Mouse (Mus musculus) kidney, embryonic 14.5 days (tissue): ENCODE results near the gene Hist2h3b. TPM values are rescaled to one million over a fixed set of nuclear protein-coding genes. Genes with fewer than 3 reads are reported as not detected.
"Not testable (repeated sequence)": the region's sequence is repeated elsewhere in the genome, so short reads cannot be mapped to it uniquely, and the experiment has no call there.

ENCODE experiments used
- ATAC-seq: fragments of 200-750 bp; cut with Nextera tagmentation; 2 replicates; pipeline ENCODE4 v1.8.0; 2017; ENCODE audit warnings: moderate number of reproducible peaks, mild to moderate bottlenecking, moderate TSS enrichment, moderate library complexity; ENCODE audit not compliant: low FRiP score, low TSS enrichment
- H3K27ac ChIP-seq: fragments of 300-500 bp; sonication (generic); 2 replicates; pipeline ENCODE4 v1.5.1; 2014; ENCODE audit warnings: low read depth, mild to moderate bottlenecking, low read length, moderate library complexity, mixed read lengths
- H3K27me3 ChIP-seq: fragments of 300-500 bp; sonication (generic); 2 replicates; pipeline ENCODE4 v1.6.1; 2014; ENCODE audit warnings: mild to moderate bottlenecking, low read length; ENCODE audit not compliant: control insufficient read depth, insufficient read depth
- H3K36me3 ChIP-seq: fragments of 300-500 bp; sonication (generic); 2 replicates; pipeline ENCODE4 v1.6.1; 2014; ENCODE audit warnings: low read length, mixed read lengths; ENCODE audit not compliant: control insufficient read depth, insufficient read depth
- H3K4me1 ChIP-seq: fragments of 300-500 bp; sonication (generic); 2 replicates; pipeline ENCODE4 v1.6.1; 2014; ENCODE audit warnings: low read length, mixed read lengths; ENCODE audit not compliant: control insufficient read depth, insufficient read depth
- H3K4me2 ChIP-seq: fragments of 300-500 bp; sonication (generic); replicated peaks from 2 replicates; pipeline ENCODE4 v1.6.1; 2014; ENCODE audit warnings: low read depth, mild to moderate bottlenecking, low read length
- H3K4me3 ChIP-seq: fragments of 300-500 bp; sonication (generic); 2 replicates; pipeline ENCODE4 v1.5.1; 2014; ENCODE audit warnings: mild to moderate bottlenecking, low read length
- H3K9ac ChIP-seq: fragments of 300-500 bp; sonication (generic); 2 replicates; pipeline ENCODE4 v1.6.1; 2014; ENCODE audit warnings: low read depth, mild to moderate bottlenecking, low read length, moderate library complexity
- H3K9me3 ChIP-seq: fragments of 300-500 bp; sonication (generic); 2 replicates; pipeline ENCODE4 v1.6.1; 2016; ENCODE audit warnings: low read length; ENCODE audit not compliant: control insufficient read depth
- WGBS: fragments of 180-500 bp; shearing (Covaris S2); extraction: QIAGEN DNeasy Blood & Tissue Kit; methylation state at CpG from one replicate; pipeline ENCODE4 v1.1.7; 2014; 5-methylcytosine and 5-hydroxymethylcytosine counted together
- polyA plus RNA-seq: library from polyadenylated mRNA; unstranded; fragments of >200 nt; fragmentation: Nextera tagmentation; extraction: Ambion mirVana; gene quantifications from 2 replicates; pipeline ENCODE4 v1.2.1, GENCODE M21; 2014

Gene Hist2h3b
- polyA plus RNA-seq, 1 experiment from 2014 or later, result 72.6 TPM

- Histone ChIP-seq H3K4me3 (no peak overlapping the region), H3K36me3 (no peaks in the 10 kb centered on the region), H3K4me2 (no peak overlapping the region), H3K4me1 (0 out of 2 replicates have a peak, but pooled peaks cover 3% of the 10 kb centered on the region), H3K27me3 (peaks cover 11% of the 10 kb centered on the region), H3K9ac (no peak overlapping the region), H3K9me3 (no peaks in the 10 kb centered on the region), H3K27ac (no peak overlapping the region)
- 60% methylated on average over 6 of the region's 6 CpGs for WGBS
- ATAC-seq, result no peak
These were observed 12.2 kb downstream of the Hist2h3b start for GRCm38 (mm10) chr3:96280660-96281059.

GRCm38 (mm10) chr3:96284457-96284856 lies 16.0 kb downstream of the Hist2h3b start:
- no peak overlapping the region for H3K27ac ChIP-seq
- no peaks in the 10 kb centered on the region for H3K9me3 ChIP-seq
- H3K4me1 ChIP-seq, result no peaks in the 10 kb centered on the region
- H3K4me2 ChIP-seq, result peak overlapping the region; percentile 27
- no peak overlapping the region for H3K4me3 ChIP-seq
- H3K27me3 ChIP-seq, result peaks cover 11% of the 10 kb centered on the region
- no peak overlapping the region for H3K9ac ChIP-seq
- no peaks in the 10 kb centered on the region for H3K36me3 ChIP-seq
- 21% methylated on average over 4 of the region's 4 CpGs for WGBS
- ATAC-seq, result no peak

GRCm38 (mm10) chr3:96287334-96287733 lies 18.9 kb downstream of the Hist2h3b start:
- H3K27ac ChIP-seq, H3K4me2 ChIP-seq, H3K36me3 ChIP-seq, H3K4me3 ChIP-seq, H3K4me1 ChIP-seq, H3K9ac ChIP-seq, ATAC-seq, H3K9me3 ChIP-seq: not testable (repeated sequence)
- H3K27me3 ChIP-seq, result peaks cover 11% of the 10 kb centered on the region
- WGBS, result 91% methylated on average over 11 of the region's 11 CpGs

GRCm38 (mm10) chr3:96289201-96289600 lies 20.7 kb downstream of the Hist2h3b start:
- ATAC-seq, result no peak
- WGBS, result 81% methylated on average over 3 of the region's 3 CpGs
- Histone ChIP-seq H3K4me2 (no peak overlapping the region), H3K9ac (no peak overlapping the region), H3K9me3 (no peaks in the 10 kb centered on the region), H3K4me3 (no peak overlapping the region), H3K27ac (no peak overlapping the region), H3K4me1 (no peaks in the 10 kb centered on the region), H3K36me3 (no peaks in the 10 kb centered on the region), H3K27me3 (no peaks in the 10 kb centered on the region)

- not testable (repeated sequence) for H3K9me3 ChIP-seq, H3K9ac ChIP-seq, ATAC-seq, H3K4me3 ChIP-seq, H3K4me1 ChIP-seq, H3K27me3 ChIP-seq, H3K36me3 ChIP-seq, H3K4me2 ChIP-seq, H3K27ac ChIP-seq
- WGBS, result 94% methylated on average over 3 of the region's 3 CpGs
These were observed 22.3 kb downstream of the Hist2h3b start for GRCm38 (mm10) chr3:96290727-96291126.

- Histone ChIP-seq H3K9ac (no peak overlapping the region), H3K4me2 (no peak overlapping the region), H3K9me3 (no peaks in the 10 kb centered on the region), H3K4me3 (no peak overlapping the region), H3K27ac (no peak overlapping the region), H3K36me3 (no peaks in the 10 kb centered on the region), H3K27me3 (no peaks in the 10 kb centered on the region), H3K4me1 (no peaks in the 10 kb centered on the region)
- 51% methylated on average over 6 of the region's 6 CpGs for WGBS
- no peak for ATAC-seq
These were observed 24.2 kb downstream of the Hist2h3b start for GRCm38 (mm10) chr3:96292641-96293040.

GRCm38 (mm10) chr3:96293368-96293767 lies 24.9 kb downstream of the Hist2h3b start:
- Histone ChIP-seq H3K36me3 (no peaks in the 10 kb centered on the region), H3K9me3 (no peaks in the 10 kb centered on the region), H3K4me1 (no peaks in the 10 kb centered on the region), H3K4me3 (no peak overlapping the region), H3K27me3 (no peaks in the 10 kb centered on the region), H3K9ac (no peak overlapping the region), H3K4me2 (no peak overlapping the region), H3K27ac (no peak overlapping the region)
- ATAC-seq, result no peak
- WGBS, result 49% methylated on average over 5 of the region's 5 CpGs

- Histone ChIP-seq H3K27me3 (no peaks in the 10 kb centered on the region), H3K4me1 (no peaks in the 10 kb centered on the region), H3K9me3 (no peaks in the 10 kb centered on the region), H3K4me3 (no peak within 1 kb of the TSS), H3K4me2 (no peak within 1 kb of the TSS), H3K27ac (no peak within 1 kb of the TSS), H3K9ac (no peak within 1 kb of the TSS), H3K36me3 (no peaks in the 10 kb centered on the region)
- 81% methylated on average over 4 of the region's 4 CpGs for WGBS
- ATAC-seq, result no peak
These were observed 25.3 kb downstream of the Hist2h3b start, which contains the start of gene Fcgr1 for GRCm38 (mm10) chr3:96293787-96294186. TSS of gene Fcgr1 (minus strand) at chr3:96293969.

GRCm38 (mm10) chr3:96298360-96298759 lies 29.9 kb downstream of the Hist2h3b start:
- Histone ChIP-seq H3K27me3 (no peaks in the 10 kb centered on the region), H3K4me2 (no peak overlapping the region), H3K4me3 (no peak overlapping the region), H3K4me1 (no peaks in the 10 kb centered on the region), H3K9me3 (no peaks in the 10 kb centered on the region), H3K9ac (no peak overlapping the region), H3K36me3 (no peaks in the 10 kb centered on the region), H3K27ac (no peak overlapping the region)
- no peak for ATAC-seq
- WGBS, result 92% methylated on average over 4 of the region's 4 CpGs
